Mouse (Mus musculus) midbrain, embryonic 11.5 days (tissue): ENCODE data around the gene Hspa1l. TPM values are rescaled to one million over a fixed set of nuclear protein-coding genes. Genes with fewer than 3 reads are reported as not detected.
"Not testable (repeated sequence)": the region's sequence is repeated elsewhere in the genome, so short reads cannot be mapped to it uniquely, and the experiment has no call there.

Source experiments
- ATAC-seq: fragments of 200-750 bp; cut with Nextera tagmentation; 2 replicates; pipeline ENCODE4 v1.8.0; 2017; ENCODE audit warnings: moderate TSS enrichment, moderate library complexity; ENCODE audit not compliant: low FRiP score
- DNase-seq: peaks from one replicate; pipeline ENCODE4 v3.0.0; 2015; ENCODE audit warnings: low spot score; ENCODE audit errors: missing footprints
- H3K27ac ChIP-seq: fragments of 300-500 bp; sonication (generic); 2 replicates; pipeline ENCODE4 v1.5.1; 2014; ENCODE audit warnings: low read depth, low read length
- H3K27me3 ChIP-seq: fragments of 300-500 bp; sonication (generic); 2 replicates; pipeline ENCODE4 v1.6.1; 2014; ENCODE audit warnings: mild to moderate bottlenecking, low read length, moderate library complexity, mixed read lengths; ENCODE audit not compliant: control insufficient read depth, insufficient read depth
- H3K36me3 ChIP-seq: fragments of 300-500 bp; sonication (generic); 2 replicates; pipeline ENCODE4 v1.6.1; 2014; ENCODE audit warnings: mild to moderate bottlenecking, low read length, moderate library complexity, mixed read lengths; ENCODE audit not compliant: control insufficient read depth, insufficient read depth
- H3K4me1 ChIP-seq: fragments of 300-500 bp; sonication (generic); 2 replicates; pipeline ENCODE4 v1.6.1; 2014; ENCODE audit warnings: low read length; ENCODE audit not compliant: control insufficient read depth, insufficient read depth
- H3K4me2 ChIP-seq: fragments of 300-500 bp; sonication (generic); 2 replicates; pipeline ENCODE4 v1.6.1; 2014; ENCODE audit warnings: mild to moderate bottlenecking, moderate library complexity
- H3K4me3 ChIP-seq: fragments of 300-500 bp; sonication (generic); 2 replicates; pipeline ENCODE4 v1.5.1; 2014; ENCODE audit warnings: low read depth, low read length
- H3K9ac ChIP-seq: fragments of 300-500 bp; sonication (generic); 2 replicates; pipeline ENCODE4 v1.6.1; 2014; ENCODE audit warnings: low read length
- H3K9me3 ChIP-seq: fragments of 300-500 bp; sonication (generic); 2 replicates; pipeline ENCODE4 v1.6.1; 2016; ENCODE audit warnings: low read length; ENCODE audit not compliant: control insufficient read depth
- WGBS: fragments of 180-500 bp; shearing (Covaris S2); extraction: QIAGEN DNeasy Blood & Tissue Kit; methylation state at CpG from one replicate; pipeline ENCODE4 v1.1.7; 2014; 5-methylcytosine and 5-hydroxymethylcytosine counted together
- polyA plus RNA-seq: library from polyadenylated mRNA; unstranded; fragments of >200 nt; fragmentation: Nextera tagmentation; extraction: Ambion mirVana; gene quantifications from 2 replicates; pipeline ENCODE4 v1.2.1, GENCODE M21; 2014

Hspa1l gene
- polyA plus RNA-seq, 1 experiment from 2014 or later = 1.4 TPM

- Histone ChIP-seq H3K4me2 (no peak overlapping the region), H3K4me1 (peaks cover 4% of the 10 kb centered on the region), H3K4me3 (no peak overlapping the region), H3K9me3 (no peaks in the 10 kb centered on the region), H3K27me3 (peaks cover 5% of the 10 kb centered on the region), H3K9ac (no peak overlapping the region), H3K27ac (no peak overlapping the region), H3K36me3 (no peaks in the 10 kb centered on the region)
- DNase-seq = no peak
- ATAC-seq = no peak
- WGBS = 77% methylated on average over 3 of the region's 3 CpGs
These were observed 16.6 kb upstream of the Hspa1l start for GRCm38 (mm10) chr17:34955884-34956283.

- WGBS = 53% methylated on average over 1 of the region's 1 CpGs
- ATAC-seq (no peak), DNase-seq (no peak)
- H3K9ac ChIP-seq = no peak overlapping the region
- H3K9me3 ChIP-seq = no peaks in the 10 kb centered on the region
- H3K4me1 ChIP-seq = peaks cover 4% of the 10 kb centered on the region
- no peak overlapping the region for H3K4me3 ChIP-seq
- H3K27me3 ChIP-seq = peaks cover 5% of the 10 kb centered on the region
- H3K27ac ChIP-seq = no peak overlapping the region
- H3K36me3 ChIP-seq = no peaks in the 10 kb centered on the region
- H3K4me2 ChIP-seq = no peak overlapping the region
These were observed 16.2 kb upstream of the Hspa1l start for GRCm38 (mm10) chr17:34956340-34956739.

GRCm38 (mm10) chr17:34957291-34957690 lies 15.2 kb upstream of the Hspa1l start:
- H3K9me3 ChIP-seq, H3K4me3 ChIP-seq, DNase-seq, H3K4me1 ChIP-seq, H3K27me3 ChIP-seq, H3K9ac ChIP-seq, H3K36me3 ChIP-seq, H3K27ac ChIP-seq, ATAC-seq, H3K4me2 ChIP-seq: not testable (repeated sequence)
- 36% methylated on average over 30 of the region's 40 CpGs for WGBS

- H3K27me3 ChIP-seq, H3K9ac ChIP-seq, ATAC-seq, H3K4me1 ChIP-seq, DNase-seq, H3K4me3 ChIP-seq, H3K4me2 ChIP-seq, H3K27ac ChIP-seq, H3K9me3 ChIP-seq, H3K36me3 ChIP-seq: not testable (repeated sequence)
- WGBS = 29% methylated on average over 19 of the region's 40 CpGs
These were observed 14.5 kb upstream of the Hspa1l start for GRCm38 (mm10) chr17:34957966-34958365.

GRCm38 (mm10) chr17:34958734-34959129 lies 13.8 kb upstream of the Hspa1l start:
- Histone ChIP-seq H3K4me2 (peak overlapping the region; percentile 77), H3K4me3 (peak overlapping the region; percentile 25; the same call in 1 of the 2 replicates)
- H3K9ac ChIP-seq, H3K27me3 ChIP-seq, H3K9me3 ChIP-seq, H3K4me1 ChIP-seq, DNase-seq, H3K27ac ChIP-seq, ATAC-seq, H3K36me3 ChIP-seq: not testable (repeated sequence)
- WGBS = 1% methylated on average over 22 of the region's 47 CpGs

- H3K4me3 ChIP-seq = peak within 1 kb of the TSS; percentile 42
- peak within 1 kb of the TSS; percentile 77 for H3K4me2 ChIP-seq
- peak; percentile 95 for ATAC-seq
- H3K27ac ChIP-seq = peak within 1 kb of the TSS; percentile 56; the same call in 1 of the 2 replicates
- peak within 1 kb of the TSS; percentile 64 for H3K9ac ChIP-seq
- peak; percentile 97 for DNase-seq
- not testable (repeated sequence) for H3K4me1 ChIP-seq, H3K36me3 ChIP-seq, H3K9me3 ChIP-seq, H3K27me3 ChIP-seq
- WGBS = under 1% methylated on average over 30 of the region's 32 CpGs
These were observed 13.2 kb upstream of the Hspa1l start, which contains the start of gene Hspa1b for GRCm38 (mm10) chr17:34959130-34959778. Gene Hspa1b, minus strand, starts transcription at chr17:34959238.

GRCm38 (mm10) chr17:34959881-34960515 lies 12.5 kb upstream of the Hspa1l start:
- peak overlapping the region; percentile 56; the same call in 1 of the 2 replicates for H3K27ac ChIP-seq
- peaks cover 5% of the 10 kb centered on the region for H3K27me3 ChIP-seq
- peak; percentile 88 for DNase-seq
- WGBS = 13% methylated on average over 12 of the region's 12 CpGs
- H3K4me2 ChIP-seq = peak overlapping the region; percentile 77
- H3K9ac ChIP-seq = peak overlapping the region; percentile 64
- ATAC-seq = no peak
- peaks cover 4% of the 10 kb centered on the region for H3K4me1 ChIP-seq
- H3K4me3 ChIP-seq = peak overlapping the region; percentile 42
- H3K36me3 ChIP-seq = no peaks in the 10 kb centered on the region
- H3K9me3 ChIP-seq = no peaks in the 10 kb centered on the region

- Histone ChIP-seq H3K27me3 (peaks cover 5% of the 10 kb centered on the region), H3K36me3 (no peaks in the 10 kb centered on the region), H3K4me3 (no peak overlapping the region), H3K9ac (no peak overlapping the region), H3K27ac (no peak overlapping the region), H3K4me2 (no peak overlapping the region), H3K9me3 (no peaks in the 10 kb centered on the region), H3K4me1 (peaks cover 4% of the 10 kb centered on the region)
- DNase-seq = no peak
- ATAC-seq = no peak
These were observed 11.6 kb upstream of the Hspa1l start for GRCm38 (mm10) chr17:34960702-34961493.

- WGBS = 44% methylated on average over 3 of the region's 3 CpGs
- Histone ChIP-seq H3K36me3 (no peaks in the 10 kb centered on the region), H3K4me1 (peaks cover 4% of the 10 kb centered on the region), H3K9me3 (no peaks in the 10 kb centered on the region), H3K9ac (no peak overlapping the region), H3K4me3 (no peak overlapping the region), H3K27ac (no peak overlapping the region), H3K4me2 (no peak overlapping the region), H3K27me3 (no peaks in the 10 kb centered on the region)
- ATAC-seq (no peak), DNase-seq (no peak)
These were observed 10.4 kb upstream of the Hspa1l start for GRCm38 (mm10) chr17:34962125-34962524.
